Mouse (Mus musculus) bone marrow macrophage, adult 2 months (primary cell): Measurements from ENCODE around the gene Gpd2.

ENCODE experiments used
- CTCF ChIP-seq: IDR thresholded peaks from 2 replicates; pipeline ENCODE4 v1.5.1; 2012; ENCODE audit warnings: low read depth, mild to moderate bottlenecking, low read length, moderate library complexity
- POLR2A ChIP-seq: IDR thresholded peaks from 2 replicates; pipeline ENCODE4 v1.6.1; 2012; ENCODE audit warnings: mild to moderate bottlenecking, low read depth, low read length, borderline replicate concordance

DNA sequence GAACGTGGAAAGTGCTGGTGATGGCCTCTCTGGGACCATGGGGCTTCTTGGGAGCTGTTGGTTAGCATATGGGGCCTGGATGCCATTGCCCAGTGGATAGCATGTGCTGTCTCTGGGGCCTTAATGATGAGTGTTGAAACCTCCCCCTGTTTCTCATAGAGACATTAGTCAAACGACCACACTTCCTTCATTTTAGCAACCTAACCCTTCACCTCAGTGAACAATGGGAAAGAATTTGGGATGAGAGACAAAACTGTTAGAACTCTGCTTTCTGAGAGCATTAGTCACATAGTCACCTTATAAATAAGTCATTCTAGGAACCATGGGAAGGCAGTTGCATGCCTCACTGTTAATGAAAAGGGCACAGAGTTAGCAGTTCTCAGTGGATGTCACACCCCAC, 1.9 kb downstream of the Gpd2 start:
- TF ChIP-seq POLR2A (no peak), CTCF (no peak)
